Mouse (Mus musculus) c-Kit-positive CD71-negative TER-119-negative erythroid progenitor cells, embryonic 14.5 days (primary cell): ENCODE measurements around the gene Hexdc.
A peak's percentile ranks its signal among the peaks of the same experiment; 100 is the strongest.

Source experiments
- DNase-seq: peaks from one replicate; pipeline ENCODE4 v3.0.0-alpha.2; 2013; ENCODE audit warnings: low read depth

Gene Hexdc

GRCm38 (mm10) chr11:121228129-121229017 lies 24.1 kb downstream of the Hexdc start:
- DNase-seq = peak; percentile 59

- peak; percentile 68 for DNase-seq
These were observed 24.8 kb downstream of the Hexdc start, which contains the start of gene Cybc1 for GRCm38 (mm10) chr11:121229018-121229439. TSS of gene Cybc1 (minus strand) at chr11:121229322.

- DNase-seq = no peak
These were observed 27.0 kb downstream of the Hexdc start for GRCm38 (mm10) chr11:121231191-121231590.

- DNase-seq = no peak
These were observed 27.5 kb downstream of the Hexdc start for GRCm38 (mm10) chr11:121231628-121232291.

GRCm38 (mm10) chr11:121232706-121233105 lies 28.5 kb downstream of the Hexdc start:
- DNase-seq = no peak

- no peak for DNase-seq
These were observed 31.4 kb downstream of the Hexdc start for GRCm38 (mm10) chr11:121235475-121236238.

- DNase-seq = peak; percentile 99
These were observed 32.5 kb downstream of the Hexdc start, which contains the start of gene Narf for GRCm38 (mm10) chr11:121236564-121237344. TSS of gene Narf (plus strand) at chr11:121237253.

GRCm38 (mm10) chr11:121237345-121238128 lies 33.3 kb downstream of the Hexdc start:
- no peak for DNase-seq

GRCm38 (mm10) chr11:121239669-121240068 lies 35.4 kb downstream of the Hexdc start:
- no peak for DNase-seq

- DNase-seq = no peak
These were observed 46.0 kb downstream of the Hexdc start for GRCm38 (mm10) chr11:121250196-121250595.

- DNase-seq = peak; percentile 62
These were observed 55.2 kb downstream of the Hexdc start, which contains the start of gene Foxk2 for GRCm38 (mm10) chr11:121259160-121260100. TSS of gene Foxk2 (plus strand) at chr11:121259990.

- DNase-seq = no peak
These were observed 56.1 kb downstream of the Hexdc start for GRCm38 (mm10) chr11:121260211-121260906.

- no peak for DNase-seq
These were observed 56.8 kb downstream of the Hexdc start for GRCm38 (mm10) chr11:121261074-121261473.
